Mouse (Mus musculus) CD4-positive naive resting alpha-beta T cell, adult 57 days (primary cell): ENCODE data around the gene D13Ertd608e. TPM values are rescaled to one million over a fixed set of nuclear protein-coding genes. Genes with fewer than 3 reads are reported as not detected.

ENCODE experiments used
- total RNA-seq: library from RNA; stranded (reverse); gene quantifications from one replicate; pipeline ENCODE4 v1.2.4, GENCODE M21; 2023

The D13Ertd608e gene
- total RNA-seq: not detected

DNA sequence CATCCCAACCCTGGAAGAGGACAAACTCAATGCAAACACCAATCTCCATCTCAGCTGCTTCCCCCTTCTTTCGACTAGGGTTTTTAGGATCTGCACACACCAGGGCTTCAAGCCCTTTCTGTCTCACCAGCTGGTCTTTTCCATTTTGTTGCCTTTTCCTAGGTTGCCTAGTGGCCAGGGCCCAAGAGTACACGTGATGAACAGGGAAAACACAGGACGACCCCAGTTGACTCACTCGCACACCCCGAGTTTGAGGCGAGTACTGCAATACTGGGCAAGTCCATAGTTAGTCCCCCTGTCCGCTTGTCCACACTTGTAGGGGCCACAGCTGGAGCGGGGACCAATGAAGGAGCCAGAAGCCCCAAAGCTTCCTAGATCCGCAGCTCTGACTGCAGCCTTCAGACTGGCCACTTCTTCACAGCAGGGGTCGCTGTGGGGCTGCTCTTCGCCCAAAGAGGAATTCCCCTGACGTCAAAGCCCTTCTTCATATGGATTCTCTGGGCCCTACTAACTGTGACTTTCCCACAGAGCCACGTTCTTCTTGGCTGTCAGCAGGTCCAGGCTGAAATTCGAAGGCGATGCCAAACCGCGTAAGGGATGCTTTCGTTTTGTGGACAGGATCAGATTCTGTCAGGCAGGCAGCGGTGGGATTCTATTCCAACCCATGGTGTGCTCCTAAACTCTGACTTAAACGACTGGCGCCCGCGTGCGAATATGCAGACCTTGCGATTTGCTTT is at the start of gene D13Ertd608e:
Gene D13Ertd608e (plus strand): TSS at position 687 of the 737 bp plus-strand sequence.

DNA sequence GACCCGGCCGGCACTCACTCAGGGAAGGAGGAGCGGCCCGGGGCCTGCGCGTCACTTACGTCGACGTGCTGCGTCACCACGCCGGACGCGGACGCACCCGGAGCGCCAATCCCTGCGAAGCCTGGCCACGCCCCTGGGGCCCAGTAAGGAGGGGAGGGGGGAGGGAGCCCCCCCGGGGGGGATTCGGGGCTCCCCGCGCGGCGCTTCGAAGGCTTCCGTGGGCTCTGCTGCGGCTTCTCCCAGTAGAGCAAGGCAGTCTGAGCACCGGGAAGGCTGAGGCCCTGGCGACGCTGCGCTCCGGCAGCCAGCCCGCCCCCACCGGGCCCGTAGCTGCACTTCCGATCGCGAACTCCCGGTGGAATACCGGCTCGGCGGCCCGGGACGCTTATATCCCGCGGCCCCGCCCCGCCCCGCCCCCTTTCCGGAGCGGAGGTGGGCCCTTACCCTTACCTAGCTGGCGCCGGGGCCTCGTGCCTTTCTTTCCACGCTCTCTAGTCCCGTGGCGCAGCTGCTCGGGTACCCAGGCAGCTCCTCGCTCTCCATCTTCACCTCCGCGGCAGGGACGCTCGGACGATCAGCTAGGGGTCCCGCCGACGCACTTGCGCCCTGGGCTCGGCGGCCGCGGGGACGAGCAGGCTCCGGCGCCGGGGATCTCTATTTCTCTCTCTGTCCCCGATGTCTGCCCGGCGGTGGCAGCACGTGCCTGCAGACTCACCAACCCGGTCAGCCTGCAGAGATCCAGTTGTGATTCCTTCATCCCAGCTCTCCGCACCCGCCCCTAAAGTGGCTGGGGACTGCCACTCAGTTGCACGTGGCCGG is 44.8 kb upstream of the D13Ertd608e start, which contains the start of gene Zfp131:
Gene Zfp131 (minus strand): TSS at position 129 of the 819 bp plus-strand sequence.

DNA sequence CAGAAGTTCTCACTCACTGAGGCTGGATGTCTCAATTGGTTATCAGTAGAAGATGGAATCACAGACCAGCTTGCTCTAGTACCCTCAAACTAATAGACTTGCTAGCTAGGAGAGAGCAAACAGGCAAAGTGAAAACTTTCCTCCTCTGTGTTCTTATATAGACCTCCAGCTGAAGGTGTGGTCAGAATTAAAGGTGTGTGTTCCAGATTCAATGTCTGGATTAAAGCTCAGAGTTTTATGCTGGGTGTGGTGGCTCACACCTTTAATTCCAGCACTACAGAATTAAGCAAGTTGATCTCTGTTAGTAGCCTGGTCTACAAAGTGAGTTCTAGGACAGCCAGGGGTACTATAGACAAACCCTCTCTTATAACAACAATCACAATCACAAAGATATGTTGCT is 5.7 kb upstream of the D13Ertd608e start, which contains the start of gene AF067063:
Gene AF067063 (minus strand): TSS at position 101 of the 400 bp plus-strand sequence.

GRCm38 (mm10) chr13:119894685-119895084 is 58.9 kb downstream of the D13Ertd608e start, which contains the start of gene Tcstv1:
Gene Tcstv1, minus strand, starts transcription at chr13:119894785.

Other genes starting within 250 kb of the D13Ertd608e start
- gene Ccl28, start 212.2 kb upstream of the D13Ertd608e start, total RNA-seq: not detected
- 52.6 TPM for gene Hmgcs1, start 145.6 kb upstream of the D13Ertd608e start, total RNA-seq
- gene Nim1k, start 80.1 kb upstream of the D13Ertd608e start, total RNA-seq: 1.2 TPM
- 62.9 TPM for gene Zfp131, start 45.1 kb upstream of the D13Ertd608e start, total RNA-seq
- not detected for gene AF067063, start 5.8 kb upstream of the D13Ertd608e start, total RNA-seq
- not detected for gene Tcstv1, start 58.8 kb downstream of the D13Ertd608e start, total RNA-seq
- not detected for gene Gm21761, start 93.3 kb downstream of the D13Ertd608e start, total RNA-seq
- gene B020031M17Rik, start 114.8 kb downstream of the D13Ertd608e start, total RNA-seq: not detected
- gene Gm36079, start 191.0 kb downstream of the D13Ertd608e start, total RNA-seq: not detected
- not detected for gene Gm21188, start 216.2 kb downstream of the D13Ertd608e start, total RNA-seq